Mouse (Mus musculus): ENCODE data around the gene Pla2g2d.

- TF ChIP-seq CTCF (IDR thresholded peaks at IDR 0.05; ENCODE audit: control insufficient read depth, insufficient read depth, low read length) (no peak), POLR2A (IDR thresholded peaks at IDR 0.05; ENCODE audit: borderline replicate concordance, control insufficient read depth, low read depth, low read length) (no peak)
Measured at GRCm38 (mm10) chr4:138785721-138786120, 10.2 kb downstream of the Pla2g2d start.

All from bone marrow, adult 2 months (tissue).